Mouse (Mus musculus) heart, embryonic 14.5 days (tissue): ENCODE measurements around the gene Amdhd2. TPM values are rescaled to one million over a fixed set of nuclear protein-coding genes. Genes with fewer than 3 reads are reported as not detected.
A peak's percentile ranks its signal among the peaks of the same experiment; 100 is the strongest.

Source experiments
- ATAC-seq: fragments of 200-750 bp; cut with Nextera tagmentation; 2 replicates; pipeline ENCODE4 v1.8.0; 2017; ENCODE audit warnings: low read depth, moderate TSS enrichment; ENCODE audit not compliant: insufficient number of reproducible peaks, insufficient read depth, low FRiP score
- H3K27ac ChIP-seq, 2 experiments: fragments of 200-500 bp in 1 of 2; fragments of 300-500 bp in 1 of 2; sonication (generic) in 1 of 2; replicated peaks in 1 of 2; 2 replicates each; pipeline ENCODE4 v1.5.1; 2012 to 2014; ENCODE audit warnings: low read depth in 2 of 2, low read length in 2 of 2, control low read depth in 1 of 2, mild to moderate bottlenecking in 1 of 2, mixed read lengths in 1 of 2; ENCODE audit not compliant: control insufficient read depth in 1 of 2, insufficient read depth in 1 of 2
- H3K27me3 ChIP-seq: fragments of 300-500 bp; sonication (generic); 2 replicates; pipeline ENCODE4 v1.6.1; 2014; ENCODE audit warnings: mild to moderate bottlenecking, low read length, control low read depth; ENCODE audit not compliant: control insufficient read depth, insufficient read depth
- H3K36me3 ChIP-seq: fragments of 300-500 bp; sonication (generic); 2 replicates; pipeline ENCODE4 v1.6.1; 2014; ENCODE audit warnings: mild to moderate bottlenecking, control low read depth, low read length, mixed read lengths; ENCODE audit not compliant: control insufficient read depth, insufficient read depth
- H3K4me1 ChIP-seq, 2 experiments: fragments of 200-500 bp in 1 of 2; fragments of 300-500 bp in 1 of 2; sonication (generic) in 1 of 2; 2 replicates each; pipeline ENCODE4 v1.6.1; 2012 to 2014; ENCODE audit warnings: low read length in 2 of 2, control low read depth in 1 of 2, mixed read lengths in 1 of 2; ENCODE audit not compliant: control insufficient read depth in 2 of 2, insufficient read depth in 2 of 2
- H3K4me2 ChIP-seq: fragments of 300-500 bp; sonication (generic); 2 replicates; pipeline ENCODE4 v1.6.1; 2014; ENCODE audit warnings: mild to moderate bottlenecking, low read length
- H3K4me3 ChIP-seq, 2 experiments: fragments of 200-500 bp in 1 of 2; fragments of 300-500 bp in 1 of 2; sonication (generic) in 1 of 2; 2 replicates each; pipeline ENCODE4 v1.5.1; 2012 to 2014; ENCODE audit warnings: low read length in 2 of 2, mild to moderate bottlenecking in 2 of 2, control low read depth in 1 of 2, low read depth in 1 of 2, moderate library complexity in 1 of 2; ENCODE audit not compliant: control insufficient read depth in 1 of 2, insufficient read depth in 1 of 2
- H3K9ac ChIP-seq: fragments of 300-500 bp; sonication (generic); 2 replicates; pipeline ENCODE4 v1.6.1; 2014; ENCODE audit warnings: mild to moderate bottlenecking, low read length
- H3K9me3 ChIP-seq: fragments of 300-500 bp; sonication (generic); 2 replicates; pipeline ENCODE4 v1.6.1; 2016; ENCODE audit warnings: low read length, control low read depth; ENCODE audit not compliant: control insufficient read depth
- WGBS: fragments of 180-500 bp; shearing (Covaris S2); extraction: QIAGEN DNeasy Blood & Tissue Kit; methylation state at CpG from one replicate; pipeline ENCODE4 v1.1.7; 2014; 5-methylcytosine and 5-hydroxymethylcytosine counted together
- polyA plus RNA-seq: library from polyadenylated mRNA; unstranded; fragments of >200 nt; fragmentation: Nextera tagmentation; extraction: Ambion mirVana; gene quantifications from 2 replicates; pipeline ENCODE4 v1.2.1, GENCODE M21; 2014

Gene Amdhd2
- polyA plus RNA-seq, 1 experiment from 2014 or later: 23.6 TPM

GRCm38 (mm10) chr17:24204846-24205245 lies 41.3 kb upstream of the Amdhd2 start:
- Histone ChIP-seq H3K4me2 (peak overlapping the region; percentile 97), H3K27me3 (peaks cover 24% of the 10 kb centered on the region), H3K36me3 (no peaks in the 10 kb centered on the region), H3K9me3 (no peaks in the 10 kb centered on the region), H3K27ac (peak overlapping the region in 1 of 2 experiments; percentile 43; a peak in 1 of 4 replicates), H3K4me1 (peaks cover 37 to 65% of the 10 kb centered on the region in 2 experiments), H3K9ac (peak overlapping the region; percentile 88), H3K4me3 (peak overlapping the region; percentile 66 to 68)
- 8% methylated on average over 7 of the region's 7 CpGs for WGBS
- no peak for ATAC-seq

DNA sequence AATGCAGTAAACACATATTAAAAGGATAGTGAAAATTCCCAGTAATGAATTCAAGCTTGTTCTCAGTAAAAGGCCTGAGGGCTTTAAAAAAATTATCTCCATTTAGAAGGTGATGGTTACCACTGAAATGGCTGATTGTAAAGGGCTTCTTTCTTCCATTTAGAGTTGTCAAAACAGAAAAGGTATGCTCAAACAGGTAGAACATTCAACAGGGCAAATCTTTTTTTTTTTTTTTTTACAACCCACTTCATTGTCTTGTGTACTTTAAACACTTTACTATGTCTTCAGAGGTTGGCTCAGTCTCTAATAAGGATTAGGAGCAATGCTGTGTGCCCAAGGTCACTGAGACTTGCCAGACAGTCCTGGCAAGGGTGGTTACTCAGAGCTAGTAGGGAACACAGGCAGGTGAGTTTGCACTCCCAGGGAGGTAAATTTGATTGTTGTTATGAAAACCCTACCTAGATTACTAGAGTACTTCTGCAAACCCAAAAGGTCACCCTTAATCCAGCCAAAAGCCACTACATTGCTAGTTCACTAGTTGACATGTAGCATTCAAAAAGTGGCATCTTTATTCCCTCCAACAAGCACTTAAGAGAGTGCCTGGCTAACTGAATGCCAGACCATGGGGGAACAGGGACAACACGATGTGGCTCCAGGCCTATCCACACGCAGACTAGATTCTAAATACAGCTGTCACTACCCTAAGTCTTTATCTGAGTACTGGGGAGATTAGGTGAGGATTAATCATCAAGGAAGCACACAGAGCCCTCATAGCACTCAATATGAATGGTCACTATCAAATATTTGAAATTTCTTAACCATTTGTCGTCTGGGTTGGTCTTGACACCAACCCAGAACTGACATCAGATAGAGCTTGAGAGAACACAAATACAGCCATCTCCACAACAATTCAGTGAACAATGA lies 40.3 kb upstream of the Amdhd2 start:
- Histone ChIP-seq H3K9ac (no peak overlapping the region; the same call in 1 of the 2 replicates), H3K4me3 (no peak overlapping the region), H3K4me1 (peaks cover 40 to 68% of the 10 kb centered on the region in 2 experiments), H3K36me3 (no peaks in the 10 kb centered on the region), H3K4me2 (peak overlapping the region; percentile 97), H3K27me3 (peaks cover 22% of the 10 kb centered on the region), H3K27ac (no peak overlapping the region), H3K9me3 (no peaks in the 10 kb centered on the region)
- no peak for ATAC-seq
- 45% methylated on average over 3 of the region's 3 CpGs for WGBS

- no peak for ATAC-seq
- H3K4me2 ChIP-seq: peak overlapping the region; percentile 97
- H3K9me3 ChIP-seq: no peaks in the 10 kb centered on the region
- H3K4me1 ChIP-seq: peaks cover 31 to 60% of the 10 kb centered on the region in 2 experiments
- no peak overlapping the region for H3K27ac ChIP-seq
- no peaks in the 10 kb centered on the region for H3K36me3 ChIP-seq
- no peak overlapping the region; the same call in 1 of the 2 replicates for H3K9ac ChIP-seq
- H3K27me3 ChIP-seq: peaks cover 20% of the 10 kb centered on the region
- H3K4me3 ChIP-seq: no peak overlapping the region
- WGBS: 26% methylated on average over 4 of the region's 4 CpGs
These were observed 39.5 kb upstream of the Amdhd2 start for GRCm38 (mm10) chr17:24203068-24203467.

DNA sequence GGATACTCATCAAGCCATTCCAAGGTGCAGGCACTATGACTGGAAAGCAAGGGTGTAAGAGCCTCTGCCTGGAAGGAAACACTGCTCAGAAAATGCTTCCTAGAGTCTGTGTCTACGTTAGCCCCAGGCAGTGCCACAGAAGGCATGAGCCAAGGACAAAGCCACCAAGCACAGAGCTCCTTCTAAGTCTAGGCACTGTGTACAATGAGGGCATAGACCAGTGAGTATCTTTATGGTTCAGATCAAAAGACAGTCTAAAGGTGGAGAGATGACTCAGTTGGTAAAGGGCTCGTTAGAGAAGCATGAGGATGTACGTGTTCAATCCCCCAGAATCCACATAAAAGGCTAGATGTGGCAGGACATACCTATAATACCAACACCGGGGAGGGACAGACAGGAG lies 37.5 kb upstream of the Amdhd2 start:
- ATAC-seq: no peak
- Histone ChIP-seq H3K9me3 (no peaks in the 10 kb centered on the region), H3K4me1 (peaks cover 38 to 57% of the 10 kb centered on the region in 2 experiments), H3K4me3 (no peak overlapping the region), H3K36me3 (no peaks in the 10 kb centered on the region), H3K4me2 (no peak overlapping the region), H3K9ac (no peak overlapping the region), H3K27me3 (peaks cover 3% of the 10 kb centered on the region), H3K27ac (no peak overlapping the region)
- 69% methylated on average over 4 of the region's 4 CpGs for WGBS

GRCm38 (mm10) chr17:24199741-24200140 lies 36.2 kb upstream of the Amdhd2 start:
- 33% methylated on average over 4 of the region's 4 CpGs for WGBS

GRCm38 (mm10) chr17:24199252-24199651 lies 35.7 kb upstream of the Amdhd2 start:
- no peaks in the 10 kb centered on the region for H3K9me3 ChIP-seq
- no peaks in the 10 kb centered on the region for H3K36me3 ChIP-seq
- no peak overlapping the region for H3K27ac ChIP-seq
- ATAC-seq: no peak
- H3K4me3 ChIP-seq: no peak overlapping the region
- H3K27me3 ChIP-seq: no peaks in the 10 kb centered on the region
- 80% methylated on average over 4 of the region's 4 CpGs for WGBS
- H3K4me1 ChIP-seq: peaks cover 30 to 49% of the 10 kb centered on the region in 2 experiments
- no peak overlapping the region for H3K4me2 ChIP-seq
- H3K9ac ChIP-seq: no peak overlapping the region

More at GRCm38 (mm10) chr17:24199741-24200140, 36.2 kb upstream of the Amdhd2 start:
- Histone ChIP-seq H3K4me1 (peaks cover 31 to 54% of the 10 kb centered on the region in 2 experiments), H3K27me3 (no peaks in the 10 kb centered on the region), H3K9ac (no peak overlapping the region), H3K36me3 (no peaks in the 10 kb centered on the region), H3K4me2 (no peak overlapping the region), H3K4me3 (no peak overlapping the region), H3K9me3 (no peaks in the 10 kb centered on the region), H3K27ac (no peak overlapping the region)
- no peak for ATAC-seq

DNA sequence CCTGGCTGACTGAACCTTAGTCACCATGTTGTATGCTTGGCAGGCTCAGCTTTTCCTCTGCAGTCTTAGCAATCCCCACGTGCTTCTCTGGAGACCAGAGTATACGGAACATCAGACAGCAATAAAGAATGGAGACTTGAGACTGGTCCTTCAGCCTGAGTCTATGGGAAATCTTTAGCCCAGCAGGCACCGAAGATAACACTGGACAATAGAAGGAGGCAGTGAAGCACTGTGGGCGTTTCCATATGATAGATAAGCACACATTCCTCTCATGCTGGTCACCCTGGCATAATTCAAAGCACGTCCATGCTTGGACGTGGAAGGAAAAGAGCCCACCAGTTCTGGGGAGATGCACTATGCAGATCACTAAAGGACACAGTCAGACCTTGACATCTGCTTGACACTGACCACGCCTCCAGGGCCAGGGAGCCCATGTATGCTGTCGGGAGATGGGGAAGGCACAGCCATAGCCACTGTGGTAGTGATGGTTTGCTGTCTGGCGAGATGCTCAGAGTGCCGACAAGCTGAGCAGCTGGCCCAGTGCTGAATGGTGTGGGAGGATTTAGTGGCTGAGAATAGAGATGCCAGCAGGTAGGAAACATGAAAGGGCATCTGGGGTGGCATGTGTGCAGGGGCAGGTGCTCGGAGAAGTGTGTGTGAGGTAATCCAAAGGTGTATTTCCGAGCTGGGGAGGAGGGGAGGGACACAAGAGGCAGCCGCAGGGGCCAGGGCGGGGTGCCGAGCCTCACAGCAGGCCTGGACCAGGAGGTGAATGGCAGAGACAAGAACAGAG lies 33.7 kb upstream of the Amdhd2 start:
- H3K9me3 ChIP-seq: no peaks in the 10 kb centered on the region
- H3K4me2 ChIP-seq: 0 out of 2 replicates have a peak overlapping the region, but pooled peaks have one; percentile 2
- 32% methylated on average over 15 of the region's 15 CpGs for WGBS
- H3K9ac ChIP-seq: no peak overlapping the region
- H3K36me3 ChIP-seq: no peaks in the 10 kb centered on the region
- ATAC-seq: no peak
- H3K27ac ChIP-seq: no peak overlapping the region
- H3K4me3 ChIP-seq: no peak overlapping the region
- peaks cover 37 to 46% of the 10 kb centered on the region in 2 experiments for H3K4me1 ChIP-seq
- no peaks in the 10 kb centered on the region for H3K27me3 ChIP-seq
